Mouse (Mus musculus): ENCODE measurements around the gene Uck2.
A peak's percentile ranks its signal among the peaks of the same experiment; 100 is the strongest.

The Uck2 gene

GRCm38 (mm10) chr1:167253579-167253978, 31.5 kb downstream of the Uck2 start:
- no peak for DNase-seq

- no peak for DNase-seq
Observed at GRCm38 (mm10) chr1:167249881-167250280, 35.2 kb downstream of the Uck2 start.

- DNase-seq = peak in 1 of 2 experiments; percentile 39
Observed at GRCm38 (mm10) chr1:167249252-167249651, 35.9 kb downstream of the Uck2 start.

- no peak for DNase-seq
Observed at GRCm38 (mm10) chr1:167247886-167248285, 37.2 kb downstream of the Uck2 start.

GRCm38 (mm10) chr1:167246976-167247375, 38.1 kb downstream of the Uck2 start:
- DNase-seq = no peak

- DNase-seq = no peak
Observed at GRCm38 (mm10) chr1:167246275-167246674, 38.8 kb downstream of the Uck2 start.

GRCm38 (mm10) chr1:167245180-167245641, 39.9 kb downstream of the Uck2 start:
- peak in 1 of 2 experiments; percentile 36 for DNase-seq

GRCm38 (mm10) chr1:167242191-167242681, 42.9 kb downstream of the Uck2 start:
- DNase-seq = no peak

GRCm38 (mm10) chr1:167241487-167241886, 43.6 kb downstream of the Uck2 start:
- no peak for DNase-seq

- DNase-seq = peak; percentile 36 to 41
Observed at GRCm38 (mm10) chr1:167240361-167240760, 44.8 kb downstream of the Uck2 start.

GRCm38 (mm10) chr1:167239916-167240315, 45.2 kb downstream of the Uck2 start:
- DNase-seq = peak; percentile 58 to 67

GRCm38 (mm10) chr1:167237798-167238197, 47.3 kb downstream of the Uck2 start:
- no peak for DNase-seq

- DNase-seq = no peak
Observed at GRCm38 (mm10) chr1:167236790-167237189, 48.3 kb downstream of the Uck2 start.

GRCm38 (mm10) chr1:167234344-167234743, 50.8 kb downstream of the Uck2 start:
- DNase-seq = no peak

- DNase-seq = no peak
Observed at GRCm38 (mm10) chr1:167232918-167233317, 52.2 kb downstream of the Uck2 start.

GRCm38 (mm10) chr1:167231612-167232283, 53.4 kb downstream of the Uck2 start:
- DNase-seq = peak in 1 of 2 experiments; percentile 27

GRCm38 (mm10) chr1:167230930-167231611, 54.0 kb downstream of the Uck2 start:
- no peak for DNase-seq

- no peak for DNase-seq
Observed at GRCm38 (mm10) chr1:167222382-167223010, 62.6 kb downstream of the Uck2 start.

- peak; percentile 87 to 90 for DNase-seq
Observed at GRCm38 (mm10) chr1:167220303-167221174, 64.6 kb downstream of the Uck2 start.

GRCm38 (mm10) chr1:167215460-167215859, 69.7 kb downstream of the Uck2 start:
- no peak for DNase-seq

GRCm38 (mm10) chr1:167212710-167213109, 72.4 kb downstream of the Uck2 start:
- DNase-seq = no peak

- DNase-seq = peak; percentile 70 to 84
Observed at GRCm38 (mm10) chr1:167211979-167212614, 73.0 kb downstream of the Uck2 start.
